Mouse (Mus musculus): Measurements from ENCODE around the gene H2al1k. TPM values are rescaled to one million over a fixed set of nuclear protein-coding genes. Genes with fewer than 3 reads are reported as not detected.

The H2al1k gene
- polyA plus RNA-seq (2012): 0.20 TPM in 1 of 2 replicates, not detected in the other

DNA sequence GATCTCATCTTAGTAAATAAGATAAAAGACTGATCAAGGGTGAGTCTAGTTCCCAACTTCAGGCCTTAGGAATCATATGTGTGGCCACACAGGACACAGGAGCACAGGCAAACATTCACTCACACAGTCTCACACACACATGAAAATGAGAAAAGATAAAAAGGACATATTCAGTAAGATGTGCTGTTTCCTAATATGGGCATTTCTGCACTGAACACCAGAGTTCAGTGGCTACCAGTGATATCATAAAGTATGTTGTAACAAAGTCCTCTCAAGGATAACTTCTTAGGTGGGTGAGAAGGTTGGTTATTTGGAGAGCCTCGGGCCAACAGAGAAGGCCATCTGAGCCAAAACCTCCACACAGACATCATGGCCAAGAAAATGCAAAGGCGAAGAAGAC, at the start of gene H2al1k:
H2al1k (plus strand) TSS at position 301 of the 400 bp plus-strand sequence.

Other genes with a start within 250 kb of the H2al1k start
- not detected in 2 replicates for gene 4930402K13Rik, start 246.1 kb upstream of the H2al1k start, polyA plus RNA-seq (2012)
- 0.09 and 0.10 TPM in 2 replicates for gene Lancl3, start 150.7 kb upstream of the H2al1k start, polyA plus RNA-seq (2012)
- not detected in 2 replicates for gene Gm14862, start 93.7 kb upstream of the H2al1k start, polyA plus RNA-seq (2012)
- 3.5 and 4.0 TPM in 2 replicates for gene Xk, start 77.9 kb upstream of the H2al1k start, polyA plus RNA-seq (2012)
- not detected in 2 replicates for gene H2al1m, start 66.9 kb upstream of the H2al1k start, polyA plus RNA-seq (2012)
- 3.9 and 6.3 TPM in 2 replicates for gene Cybb, start 137.1 kb downstream of the H2al1k start, polyA plus RNA-seq (2012)
- gene H2al1o, start 221.8 kb downstream of the H2al1k start, polyA plus RNA-seq (2012): not detected in 2 replicates